ENCODE assay signal across 26 mouse cellular contexts in genomic region chr5:119658396-119658795, GRCm38 (mm10). TPM values are rescaled to one million over a fixed set of nuclear protein-coding genes. Genes with fewer than 3 reads are reported as not detected.
"Had no signal": no experiment of that assay in that cellular context is flagged by ENCODE, and none has a peak within 500 bp of the region (broad histone marks: within the 10 kb centered on the region; RNA-seq: fewer than 3 reads in every experiment).

No protein-coding gene starts in this region.

- H3K27ac ChIP-seq: kidney, embryonic 15.5 days; left cerebral cortex, adult 2 months; limb, embryonic 13.5 days; liver, embryonic 12.5 days; liver, embryonic 15.5 days; lung, embryonic 15.5 days; midbrain, embryonic 12.5 days; stomach, postnatal 0 days had no signal

- H3K4me3 ChIP-seq: kidney, embryonic 15.5 days; left cerebral cortex, adult 2 months; limb, embryonic 13.5 days; liver, embryonic 12.5 days; liver, embryonic 15.5 days; lung, embryonic 15.5 days; midbrain, embryonic 12.5 days; myocyte had no signal

- H3K4me1 ChIP-seq: liver, embryonic 12.5 days; liver, embryonic 15.5 days had no signal

- DNase-seq: kidney, adult 8-10 months; kidney, postnatal 10 days; kidney, postnatal 36 days; layer of hippocampus, postnatal 36 days; liver; lung, adult 18-20 months; lung, postnatal 10 days; lung, postnatal 4 days; right cerebral cortex, adult 18-20 months; right cerebral cortex, postnatal 14 days; right cerebral cortex, postnatal 4 days; thymus, adult 2 months; thymus, postnatal 25 days had no signal

- H3K9ac ChIP-seq: kidney, embryonic 15.5 days; limb, embryonic 13.5 days; liver, embryonic 12.5 days; liver, embryonic 15.5 days; lung, embryonic 15.5 days; midbrain, embryonic 12.5 days had no signal

- ATAC-seq: liver, embryonic 12.5 days; midbrain, embryonic 16.5 days had no signal

- H3K36me3 ChIP-seq: kidney, embryonic 15.5 days; limb, embryonic 13.5 days; liver, embryonic 12.5 days; liver, embryonic 15.5 days; lung, embryonic 15.5 days; midbrain, embryonic 12.5 days had no signal

- H3K4me2 ChIP-seq: kidney, embryonic 15.5 days; limb, embryonic 13.5 days; liver, embryonic 12.5 days; liver, embryonic 15.5 days; lung, embryonic 15.5 days; midbrain, embryonic 12.5 days had no signal

- H3K9me3 ChIP-seq: kidney, embryonic 15.5 days; limb, embryonic 13.5 days; liver, embryonic 12.5 days; liver, embryonic 15.5 days; lung, embryonic 15.5 days; midbrain, embryonic 12.5 days had no signal

RNA-seq across cellular contexts. Expression of gene Tbx3, which starts 12.1 kb away (rescaled TPM):
- total RNA-seq: megakaryocyte progenitor cell, adult 5-6 weeks; megakaryocyte-erythroid progenitor cell, adult 5-6 weeks; monocyte, adult 5-6 weeks had no signal
